Mouse (Mus musculus): ENCODE measurements around the gene Prickle4. TPM values are rescaled to one million over a fixed set of nuclear protein-coding genes. Genes with fewer than 3 reads are reported as not detected.

The Prickle4 gene
- polyA plus RNA-seq, 1 experiment = 1.5 TPM

- Histone ChIP-seq H3K27ac (ENCODE audit: insufficient read depth, low read length) (peak overlapping the region; percentile 95), H3K4me3 (replicated peaks; ENCODE audit: insufficient read depth, low read depth, low read length) (peak overlapping the region; percentile 92), H3K27me3 (ENCODE audit: control insufficient read depth, insufficient read depth, low read length) (no peaks in the 10 kb centered on the region), H3K4me1 (ENCODE audit: control insufficient read depth, insufficient read depth, low read length) (peaks cover 12% of the 10 kb centered on the region)
- DNase-seq = peak; percentile 87 to 89
- under 1% methylated on average over 51 of the region's 60 CpGs for WGBS
- TF ChIP-seq POLR2A (IDR thresholded peaks at IDR 0.05; ENCODE audit: borderline replicate concordance, insufficient read depth, low read length) = no peak; the same call in 1 of the 2 replicates
- TF ChIP-seq CTCF (IDR thresholded peaks at IDR 0.05; ENCODE audit: borderline replicate concordance, insufficient read depth, low read depth, low read length) = no peak
Observed at GRCm38 (mm10) chr17:47737271-47738065, 42.9 kb upstream of the Prickle4 start.

DNA sequence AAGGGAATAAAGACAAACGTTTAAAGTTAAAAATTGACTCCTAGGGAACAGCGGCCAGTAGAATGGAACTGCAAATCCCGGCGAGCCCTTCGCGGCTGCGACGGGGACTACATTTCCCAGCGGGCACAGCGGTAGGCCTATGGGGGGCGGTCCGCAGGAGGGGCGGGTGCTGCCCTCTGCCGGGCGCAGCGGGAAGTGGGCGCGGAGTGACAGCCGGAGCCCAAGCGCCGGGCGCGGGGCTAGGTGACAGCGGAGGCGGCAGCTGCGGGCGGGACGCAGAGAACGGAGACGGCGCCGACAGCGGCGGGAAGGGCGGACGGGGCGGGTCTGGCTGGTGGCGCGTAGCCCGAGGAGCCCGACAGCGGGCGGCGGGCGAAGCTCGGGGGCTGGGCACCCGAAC is 42.3 kb upstream of the Prickle4 start, which contains the start of gene Tfeb:
Tfeb (plus strand) TSS at position 175 of the 400 bp plus-strand sequence.
- under 1% methylated on average over 45 of the region's 47 CpGs for WGBS
- peak; percentile 95 to 98 for DNase-seq
- no peaks in the 10 kb centered on the region for H3K27me3 ChIP-seq (ENCODE audit: control insufficient read depth, insufficient read depth, low read length)
- H3K4me3 ChIP-seq (replicated peaks; ENCODE audit: insufficient read depth, low read depth, low read length) = peak within 1 kb of the TSS; percentile 92
- peak; percentile 75 for TF ChIP-seq CTCF (IDR thresholded peaks at IDR 0.05; ENCODE audit: borderline replicate concordance, insufficient read depth, low read depth, low read length)
- TF ChIP-seq POLR2A (IDR thresholded peaks at IDR 0.05; ENCODE audit: borderline replicate concordance, insufficient read depth, low read length) = peak; percentile 38; the same call in 1 of the 2 replicates
- peak within 1 kb of the TSS; percentile 95 for H3K27ac ChIP-seq (ENCODE audit: insufficient read depth, low read length)
- peaks cover 12% of the 10 kb centered on the region for H3K4me1 ChIP-seq (ENCODE audit: control insufficient read depth, insufficient read depth, low read length)

GRCm38 (mm10) chr17:47735553-47736100 is 41.1 kb upstream of the Prickle4 start:
- H3K27ac ChIP-seq (ENCODE audit: insufficient read depth, low read length) = no peak overlapping the region
- no peak for TF ChIP-seq POLR2A (IDR thresholded peaks at IDR 0.05; ENCODE audit: borderline replicate concordance, insufficient read depth, low read length)
- TF ChIP-seq CTCF (IDR thresholded peaks at IDR 0.05; ENCODE audit: borderline replicate concordance, insufficient read depth, low read depth, low read length) = no peak
- no peak overlapping the region for H3K4me3 ChIP-seq (replicated peaks; ENCODE audit: insufficient read depth, low read depth, low read length)
- H3K4me1 ChIP-seq (ENCODE audit: control insufficient read depth, insufficient read depth, low read length) = peaks cover 12% of the 10 kb centered on the region
- no peaks in the 10 kb centered on the region for H3K27me3 ChIP-seq (ENCODE audit: control insufficient read depth, insufficient read depth, low read length)
- no peak for DNase-seq
- WGBS = 81% methylated on average over 14 of the region's 14 CpGs

DNA sequence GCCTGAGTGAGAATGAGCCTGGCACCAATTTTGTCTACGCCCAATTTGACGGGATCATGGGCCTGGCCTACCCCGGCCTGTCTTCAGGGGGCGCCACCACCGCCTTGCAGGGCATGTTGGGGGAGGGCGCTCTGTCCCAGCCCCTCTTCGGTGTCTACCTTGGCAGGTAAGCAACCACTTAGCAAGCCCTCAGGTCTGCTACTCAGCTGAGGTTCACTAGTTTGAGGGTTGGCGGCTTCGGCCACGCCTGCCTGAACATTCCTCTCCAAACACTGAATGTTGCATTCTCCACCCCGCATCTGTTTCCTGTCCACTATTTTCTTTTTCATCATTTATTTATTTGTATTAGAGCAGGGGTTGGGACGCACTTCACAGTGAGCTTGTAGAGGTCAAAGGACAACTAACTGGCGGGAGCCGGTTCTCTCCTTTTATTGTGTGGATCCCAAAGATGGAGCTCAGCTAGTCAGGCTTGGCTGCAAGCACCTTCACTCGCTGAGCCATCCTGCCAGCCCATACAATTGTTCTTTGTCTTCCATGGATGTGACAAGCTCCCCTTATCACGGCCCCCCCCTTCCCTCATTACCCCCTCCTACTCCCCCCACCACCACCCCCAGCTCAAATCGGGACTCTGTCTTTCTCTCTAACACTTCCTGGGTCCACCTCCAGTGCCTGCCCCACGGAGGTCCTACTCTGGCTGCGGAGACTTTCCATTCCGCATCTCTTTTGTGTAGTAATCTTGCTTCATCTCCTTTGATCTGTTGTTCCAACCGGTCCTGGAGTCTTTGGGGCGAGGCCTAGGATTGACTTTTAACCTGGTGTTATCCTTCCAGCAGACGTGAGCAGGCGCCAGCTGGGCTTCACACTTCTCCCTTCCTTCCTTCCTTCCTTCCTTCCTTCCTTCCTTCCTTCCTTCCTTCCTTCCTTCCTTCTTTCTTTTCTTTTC is 36.4 kb upstream of the Prickle4 start:
- Histone ChIP-seq H3K4me3 (replicated peaks; ENCODE audit: insufficient read depth, low read depth, low read length) (no peak overlapping the region), H3K27me3 (ENCODE audit: control insufficient read depth, insufficient read depth, low read length) (no peaks in the 10 kb centered on the region), H3K27ac (ENCODE audit: insufficient read depth, low read length) (no peak overlapping the region), H3K4me1 (ENCODE audit: control insufficient read depth, insufficient read depth, low read length) (peaks cover 7% of the 10 kb centered on the region)
- TF ChIP-seq CTCF (IDR thresholded peaks at IDR 0.05; ENCODE audit: borderline replicate concordance, insufficient read depth, low read depth, low read length) (no peak), POLR2A (IDR thresholded peaks at IDR 0.05; ENCODE audit: borderline replicate concordance, insufficient read depth, low read length) (no peak)
- no peak for DNase-seq
- 52% methylated on average over 24 of the region's 24 CpGs for WGBS

GRCm38 (mm10) chr17:47726566-47726965 is 32.0 kb upstream of the Prickle4 start, which contains the start of gene Pgc:
Pgc (plus strand) TSS chr17:47726842.
- DNase-seq = no peak
- 72% methylated on average over 11 of the region's 11 CpGs for WGBS
- no peak within 1 kb of the TSS for H3K27ac ChIP-seq (ENCODE audit: insufficient read depth, low read length)
- TF ChIP-seq POLR2A (IDR thresholded peaks at IDR 0.05; ENCODE audit: borderline replicate concordance, insufficient read depth, low read length) = no peak
- no peak for TF ChIP-seq CTCF (IDR thresholded peaks at IDR 0.05; ENCODE audit: borderline replicate concordance, insufficient read depth, low read depth, low read length)
- H3K4me1 ChIP-seq (ENCODE audit: control insufficient read depth, insufficient read depth, low read length) = peaks cover 7% of the 10 kb centered on the region
- H3K27me3 ChIP-seq (ENCODE audit: control insufficient read depth, insufficient read depth, low read length) = no peaks in the 10 kb centered on the region
- no peak within 1 kb of the TSS for H3K4me3 ChIP-seq (replicated peaks; ENCODE audit: insufficient read depth, low read depth, low read length)

DNA sequence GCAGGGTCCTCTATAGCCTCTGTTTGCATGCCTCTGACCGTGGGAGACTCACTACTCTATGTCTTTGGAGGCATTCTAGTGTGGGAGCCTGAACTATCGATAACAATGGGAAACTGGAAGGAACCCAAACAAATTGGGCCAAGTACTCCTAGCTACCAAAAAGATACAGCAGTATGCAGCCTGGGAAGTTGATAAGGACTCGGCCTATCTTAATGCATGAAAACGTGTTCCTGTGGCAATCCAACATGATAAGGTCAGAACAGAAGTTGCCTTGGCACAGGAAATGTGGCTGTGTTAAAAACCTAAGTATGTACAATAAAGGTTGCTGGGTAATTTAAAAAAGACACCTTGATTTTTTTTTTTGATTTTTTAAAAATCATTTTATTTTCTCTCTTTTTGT is 26.6 kb upstream of the Prickle4 start:
- no peaks in the 10 kb centered on the region; the same call in 1 of the 2 replicates for H3K4me1 ChIP-seq (ENCODE audit: control insufficient read depth, insufficient read depth, low read length)
- TF ChIP-seq POLR2A (IDR thresholded peaks at IDR 0.05; ENCODE audit: borderline replicate concordance, insufficient read depth, low read length) = no peak
- TF ChIP-seq CTCF (IDR thresholded peaks at IDR 0.05; ENCODE audit: borderline replicate concordance, insufficient read depth, low read depth, low read length) = no peak
- 77% methylated on average over 4 of the region's 4 CpGs for WGBS

GRCm38 (mm10) chr17:47715037-47715436 is 20.5 kb upstream of the Prickle4 start:
- no peak for TF ChIP-seq POLR2A (IDR thresholded peaks at IDR 0.05; ENCODE audit: borderline replicate concordance, insufficient read depth, low read length)
- no peak for TF ChIP-seq CTCF (IDR thresholded peaks at IDR 0.05; ENCODE audit: borderline replicate concordance, insufficient read depth, low read depth, low read length)
- DNase-seq = no peak
- Histone ChIP-seq H3K4me1 (ENCODE audit: control insufficient read depth, insufficient read depth, low read length) (no peaks in the 10 kb centered on the region), H3K27ac (ENCODE audit: insufficient read depth, low read length) (no peak overlapping the region), H3K4me3 (replicated peaks; ENCODE audit: insufficient read depth, low read depth, low read length) (no peak overlapping the region), H3K27me3 (ENCODE audit: control insufficient read depth, insufficient read depth, low read length) (no peaks in the 10 kb centered on the region)
- 63% methylated on average over 3 of the region's 3 CpGs for WGBS

More for the DNA sequence above, 26.6 kb upstream of the Prickle4 start:
- no peak for DNase-seq
- Histone ChIP-seq H3K27me3 (ENCODE audit: control insufficient read depth, insufficient read depth, low read length) (no peaks in the 10 kb centered on the region), H3K27ac (ENCODE audit: insufficient read depth, low read length) (no peak overlapping the region), H3K4me3 (replicated peaks; ENCODE audit: insufficient read depth, low read depth, low read length) (no peak overlapping the region)
